Comparison of ENCODE assay signal across 8 mouse cellular contexts in the genomic region with DNA sequence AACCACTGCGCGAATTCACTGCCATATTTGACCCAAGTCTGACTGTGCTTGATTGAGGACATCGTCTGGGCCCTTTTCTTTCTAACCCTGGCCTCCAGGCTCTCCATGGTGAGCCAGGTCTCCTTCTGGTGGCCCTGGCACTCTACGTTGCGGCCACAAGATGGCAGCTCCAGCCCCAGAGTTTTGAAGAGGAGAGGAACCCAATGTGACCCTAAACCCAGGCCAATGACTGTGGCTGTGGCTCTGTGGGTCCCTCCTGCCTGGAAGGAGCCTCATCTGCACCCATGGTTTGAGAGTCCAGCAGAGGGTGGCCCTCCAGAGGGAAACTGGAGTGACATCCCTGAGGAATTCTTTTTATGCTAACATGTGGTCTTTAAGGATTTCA.
DNase-seq lines count a peak whose midpoint lies in the region; ATAC-seq lines count a peak whose summit lies in the region.

No protein-coding gene starts in this region.

- no peak overlapping the region for H3K27ac ChIP-seq in hindbrain, embryonic 11.5 days (ENCODE audit: low read depth, low read length)
- H3K27ac ChIP-seq in hindbrain, embryonic 12.5 days: no peak overlapping the region; the same call in 1 of the 2 replicates
- H3K27ac ChIP-seq in neural tube, embryonic 15.5 days (replicated peaks): no peak overlapping the region

- WGBS in hindbrain, embryonic 11.5 days: 49% methylated on average over 5 of the region's 5 CpGs
- WGBS in hindbrain, embryonic 12.5 days: 46% methylated on average over 5 of the region's 5 CpGs
- 49% methylated on average over 5 of the region's 5 CpGs for WGBS in neural tube, embryonic 15.5 days

- no peaks in the 10 kb centered on the region for H3K27me3 ChIP-seq in hindbrain, embryonic 11.5 days (ENCODE audit: control insufficient read depth, insufficient read depth, low read length)
- 0 out of 2 replicates have a peak, but pooled peaks cover 7% of the 10 kb centered on the region for H3K27me3 ChIP-seq in hindbrain, embryonic 12.5 days
- H3K27me3 ChIP-seq in neural tube, embryonic 15.5 days (replicated peaks): no peaks in the 10 kb centered on the region

- H3K4me3 ChIP-seq in hindbrain, embryonic 11.5 days (ENCODE audit: low read depth, low read length): no peak overlapping the region
- no peak overlapping the region for H3K4me3 ChIP-seq in hindbrain, embryonic 12.5 days
- H3K4me3 ChIP-seq in neural tube, embryonic 15.5 days (replicated peaks): no peak overlapping the region

- no peaks in the 10 kb centered on the region for H3K9me3 ChIP-seq in hindbrain, embryonic 11.5 days (ENCODE audit: control insufficient read depth, low read length)
- peaks cover 3% of the 10 kb centered on the region; the same call in 1 of the 2 replicates for H3K9me3 ChIP-seq in hindbrain, embryonic 12.5 days (replicated peaks)
- no peaks in the 10 kb centered on the region for H3K9me3 ChIP-seq in neural tube, embryonic 15.5 days (replicated peaks)

- H3K4me1 ChIP-seq in hindbrain, embryonic 11.5 days (replicated peaks; ENCODE audit: control insufficient read depth, insufficient read depth, low read length): peaks cover 6% of the 10 kb centered on the region
- peaks cover 25% of the 10 kb centered on the region for H3K4me1 ChIP-seq in hindbrain, embryonic 12.5 days
- H3K4me1 ChIP-seq in neural tube, embryonic 15.5 days: peaks cover 25% of the 10 kb centered on the region

- DNase-seq in hindbrain, embryonic 11.5 days (ENCODE audit: low spot score): peak; percentile 64
- DNase-seq in B cell, adult 2 months: peak; percentile 37 to 41
- DNase-seq in adipocyte (ENCODE audit: low spot score): peak; percentile 77
- peak; percentile 75 for DNase-seq in embryo, embryonic 9.5 days (ENCODE audit: extremely low spot score)
- peak; percentile 67 to 76 for DNase-seq in kidney, postnatal 4 days
- DNase-seq in right cerebral cortex, postnatal 4 days: no peak

- no peak overlapping the region for H3K4me2 ChIP-seq in hindbrain, embryonic 11.5 days (replicated peaks; ENCODE audit: low read depth, low read length)
- no peak overlapping the region for H3K4me2 ChIP-seq in hindbrain, embryonic 12.5 days (replicated peaks)
- no peak overlapping the region for H3K4me2 ChIP-seq in neural tube, embryonic 15.5 days

- peak; percentile 22; the same call in 1 of the 2 replicates for ATAC-seq in hindbrain, embryonic 11.5 days (ENCODE audit: low FRiP score)
- no peak for ATAC-seq in hindbrain, embryonic 12.5 days (ENCODE audit: low FRiP score)
- ATAC-seq in neural tube, embryonic 15.5 days (ENCODE audit: low FRiP score): peak; percentile 33; the same call in 1 of the 2 replicates

- no peaks in the 10 kb centered on the region for H3K36me3 ChIP-seq in hindbrain, embryonic 11.5 days (ENCODE audit: control insufficient read depth, insufficient read depth, low read length)
- H3K36me3 ChIP-seq in hindbrain, embryonic 12.5 days: no peaks in the 10 kb centered on the region
- no peaks in the 10 kb centered on the region for H3K36me3 ChIP-seq in neural tube, embryonic 15.5 days

- H3K9ac ChIP-seq in hindbrain, embryonic 11.5 days (ENCODE audit: low read depth, low read length): no peak overlapping the region
- no peak overlapping the region for H3K9ac ChIP-seq in hindbrain, embryonic 12.5 days
- no peak overlapping the region for H3K9ac ChIP-seq in neural tube, embryonic 15.5 days (replicated peaks)
